Mouse (Mus musculus) sigmoid colon, adult 10 weeks (tissue): ENCODE data around the gene Psg21. TPM values are rescaled to one million over a fixed set of nuclear protein-coding genes. Genes with fewer than 3 reads are reported as not detected.

Source experiments
- polyA plus RNA-seq: library from polyadenylated mRNA; stranded (reverse); fragments of 350-450 nt; fragmentation: Illumina TruSeq; extraction: RNeasy Lipid Tissue Mini Kit (QIAGEN cat#74804); gene quantifications from one replicate; pipeline ENCODE4 v1.2.3, GENCODE M21; 2014; ENCODE audit warnings: low read depth, low replicate concordance

Gene Psg21
- polyA plus RNA-seq = not detected

DNA sequence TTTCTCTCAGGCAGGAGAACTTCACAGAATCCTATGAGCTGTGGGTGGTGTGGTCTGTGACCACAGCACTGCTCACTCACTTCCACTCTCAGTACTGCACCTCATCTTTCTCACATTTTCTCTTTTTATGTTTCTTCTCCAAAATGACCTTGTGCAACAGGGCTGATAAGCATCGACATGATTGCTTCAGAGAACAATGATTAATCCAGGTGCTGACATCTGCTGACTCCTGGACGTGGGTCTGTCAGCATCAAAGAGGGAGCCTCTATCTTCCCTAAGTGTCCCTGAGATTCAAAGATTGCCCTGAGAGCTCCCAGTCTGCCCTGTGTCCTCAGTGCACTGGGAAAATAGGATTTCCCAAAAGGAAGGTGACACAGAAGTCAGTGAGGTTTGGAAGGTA is at the start of gene Psg21:
Gene Psg21 (minus strand): TSS at position 101 of the 400 bp plus-strand sequence.

DNA sequence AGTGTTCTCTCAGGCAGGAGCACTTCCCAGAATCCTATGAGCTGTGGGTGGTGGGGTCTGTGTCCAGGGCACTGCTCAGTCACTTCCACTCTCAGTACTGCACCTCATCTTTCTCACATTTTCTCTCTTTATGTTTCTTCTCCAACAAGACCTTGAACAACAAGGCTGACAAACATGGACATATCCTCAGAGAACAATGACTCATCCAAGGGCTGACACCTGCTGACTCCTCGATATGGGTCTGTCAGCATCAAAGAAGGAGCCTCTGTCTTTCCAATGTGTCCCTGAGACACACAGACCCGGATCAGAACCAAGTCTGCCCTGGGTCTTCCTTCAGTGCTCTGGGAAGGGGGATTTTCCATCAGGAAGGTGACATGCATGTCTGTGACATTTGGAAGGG is 29.6 kb upstream of the Psg21 start, which contains the start of gene Psg20:
Gene Psg20 (minus strand): TSS at position 101 of the 400 bp plus-strand sequence.

GRCm38 (mm10) chr7:18616401-18616800 is 40.1 kb downstream of the Psg21 start, which contains the start of gene Psg23:
TSS of gene Psg23 (minus strand) at chr7:18616501.

Other genes starting within 250 kb of the Psg21 start
- gene Psg28, start 224.7 kb downstream of the Psg21 start, polyA plus RNA-seq = not detected
- not detected for gene Psg26, start 172.5 kb downstream of the Psg21 start, polyA plus RNA-seq
- not detected for gene Psg25, start 124.5 kb downstream of the Psg21 start, polyA plus RNA-seq
- gene Psg27, start 89.4 kb downstream of the Psg21 start, polyA plus RNA-seq = not detected
- gene Psg23, start 40.2 kb downstream of the Psg21 start, polyA plus RNA-seq = not detected
- not detected for gene Psg20, start 29.5 kb upstream of the Psg21 start, polyA plus RNA-seq
- gene Psg22, start 61.4 kb upstream of the Psg21 start, polyA plus RNA-seq = not detected
- not detected for gene Psg19, start 141.8 kb upstream of the Psg21 start, polyA plus RNA-seq
- gene Psg17, start 164.9 kb upstream of the Psg21 start, polyA plus RNA-seq = 0.79 TPM
- gene Mill2, start 183.2 kb upstream of the Psg21 start, polyA plus RNA-seq = 12.0 TPM
- gene Pglyrp1, start 214.6 kb upstream of the Psg21 start, polyA plus RNA-seq = 15.6 TPM